18 mouse cellular contexts compared by ENCODE assay signal in genomic region chr5:76476873-76477272, GRCm38 (mm10). TPM values are rescaled to one million over a fixed set of nuclear protein-coding genes. Genes with fewer than 3 reads are reported as not detected.
"Had no signal": no experiment of that assay in that cellular context is flagged by ENCODE, and none has a peak within 500 bp of the region (broad histone marks: within the 10 kb centered on the region; RNA-seq: fewer than 3 reads in every experiment).

No protein-coding gene starts in this region.

- H3K27ac ChIP-seq: midbrain, embryonic 10.5 days; midbrain, embryonic 12.5 days; neural tube, embryonic 12.5 days; stomach, embryonic 15.5 days; stomach, postnatal 0 days had no signal

- H3K27me3 ChIP-seq: midbrain, embryonic 12.5 days; neural tube, embryonic 12.5 days; stomach, embryonic 15.5 days had no signal

- H3K36me3 ChIP-seq: midbrain, embryonic 10.5 days; midbrain, embryonic 12.5 days; neural tube, embryonic 12.5 days; stomach, embryonic 15.5 days had no signal

- H3K9me3 ChIP-seq: midbrain, embryonic 10.5 days; midbrain, embryonic 12.5 days; neural tube, embryonic 12.5 days; stomach, embryonic 15.5 days had no signal

- ATAC-seq: midbrain, embryonic 16.5 days had no signal

- H3K4me3 ChIP-seq: midbrain, embryonic 10.5 days; midbrain, embryonic 12.5 days; neural tube, embryonic 12.5 days; stomach, embryonic 15.5 days had no signal

- H3K4me2 ChIP-seq: lung, embryonic 14.5 days; midbrain, embryonic 12.5 days; neural tube, embryonic 12.5 days; stomach, embryonic 15.5 days had no signal

- DNase-seq: lung, adult 18-20 months; lung, embryonic 14.5 days; lung, postnatal 4 days; midbrain, embryonic 14.5 days; right cerebral cortex, postnatal 14 days; thymus, adult 2 months; thymus, postnatal 25 days; thymus, postnatal 4 days had no signal

- H3K4me1 ChIP-seq: midbrain, embryonic 10.5 days; neural tube, embryonic 12.5 days; stomach, embryonic 15.5 days had no signal

- H3K9ac ChIP-seq: lung, embryonic 14.5 days; midbrain, embryonic 12.5 days; neural tube, embryonic 12.5 days; stomach, embryonic 15.5 days had no signal

RNA-seq across cellular contexts. Expression of gene Gm7271, which starts 7.0 kb away (rescaled TPM):
- polyA plus RNA-seq: liver, embryonic 16.5 days; lung, embryonic 14.5 days; lung, embryonic 16.5 days; midbrain, embryonic 12.5 days; midbrain, embryonic 16.5 days; spleen, adult 2 months; stomach, embryonic 15.5 days; stomach, postnatal 0 days; testis, adult 2 months; thymus, adult 2 months had no signal
